Mouse (Mus musculus) layer of hippocampus, adult 18-20 months (tissue): Measurements from ENCODE around the gene Alox5. TPM values are rescaled to one million over a fixed set of nuclear protein-coding genes. Genes with fewer than 3 reads are reported as not detected.

Experiments used
- DNase-seq, 2 experiments: peaks; one replicate each; pipeline ENCODE4 v3.0.0; 2022; ENCODE audit warnings: low spot score in 2 of 2
- total RNA-seq, 2 experiments: library from RNA; stranded (reverse); gene quantifications; 2 replicates each; pipeline ENCODE4 v1.2.3; 2021

The Alox5 gene
- total RNA-seq, 2 experiments from 2014 or later = 1.1 to 1.5 TPM

DNA sequence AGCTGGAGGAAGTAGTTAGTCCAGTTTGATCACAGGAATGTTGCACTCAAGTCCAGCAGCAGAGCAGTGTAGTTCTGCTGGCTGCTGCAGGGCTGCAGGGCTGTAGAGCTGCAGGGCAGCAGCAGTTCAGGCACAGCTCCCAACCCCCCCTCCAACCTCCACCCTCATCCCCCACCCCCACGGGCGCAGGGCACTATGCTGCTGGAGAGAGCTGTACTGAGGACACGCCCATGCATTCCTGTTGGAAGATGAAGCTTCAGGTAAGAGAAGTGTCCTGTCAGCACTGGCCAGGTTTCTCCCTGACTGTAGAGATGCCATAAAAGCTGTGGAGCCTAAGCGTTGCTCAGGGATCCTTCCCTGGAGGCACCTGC, 74.9 kb downstream of the Alox5 start:
- DNase-seq = no peak

- no peak for DNase-seq
Observed at GRCm38 (mm10) chr6:116385194-116386044, 75.6 kb downstream of the Alox5 start.

GRCm38 (mm10) chr6:116383582-116383981, 77.4 kb downstream of the Alox5 start:
- no peak for DNase-seq

GRCm38 (mm10) chr6:116381605-116382004, 79.4 kb downstream of the Alox5 start:
- DNase-seq = no peak

- no peak for DNase-seq
Observed at GRCm38 (mm10) chr6:116380157-116380556, 80.8 kb downstream of the Alox5 start.

GRCm38 (mm10) chr6:116378892-116379291, 82.1 kb downstream of the Alox5 start:
- no peak for DNase-seq

DNA sequence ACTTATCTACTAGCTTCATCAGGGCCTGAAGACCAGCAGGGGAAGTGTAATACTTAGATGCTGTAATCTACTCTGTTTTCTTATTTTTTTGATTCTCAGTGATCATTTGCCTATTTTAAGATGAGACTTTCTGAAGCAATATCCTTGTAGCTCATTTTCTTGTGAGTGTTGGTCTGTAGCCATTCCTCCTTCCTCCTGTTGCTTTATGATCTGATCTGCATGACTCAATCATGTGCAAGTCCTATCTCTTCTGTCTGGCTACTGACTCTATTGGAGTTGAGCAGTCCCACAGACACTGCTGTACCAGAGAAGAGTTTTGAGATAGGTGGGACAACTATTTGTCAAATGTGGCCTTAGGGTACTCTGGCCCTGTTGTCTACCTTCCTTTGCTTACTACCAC, 86.4 kb downstream of the Alox5 start:
- DNase-seq = no peak

DNA sequence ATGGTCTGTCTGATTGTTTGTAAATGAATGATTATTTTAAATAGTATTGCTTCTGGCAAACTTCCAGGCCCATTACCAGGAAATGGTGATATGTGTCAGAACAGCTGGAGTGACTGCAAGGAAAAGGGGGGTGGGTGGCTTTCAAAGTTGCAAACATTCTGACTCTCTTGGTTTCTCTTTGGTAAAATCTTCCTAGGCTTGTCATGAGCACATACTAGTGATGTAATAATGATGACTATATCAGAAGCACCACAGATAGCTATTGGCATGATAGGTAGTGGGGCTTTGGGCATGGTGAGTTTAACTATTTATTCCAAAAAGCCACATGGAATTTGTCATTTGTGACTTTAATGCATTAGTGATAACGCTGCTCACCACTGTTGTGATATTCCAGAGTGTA, 86.8 kb downstream of the Alox5 start:
- DNase-seq = no peak

GRCm38 (mm10) chr6:116371500-116371899, 89.5 kb downstream of the Alox5 start:
- DNase-seq = no peak

- no peak for DNase-seq
Observed at GRCm38 (mm10) chr6:116370216-116370976, 90.6 kb downstream of the Alox5 start.

GRCm38 (mm10) chr6:116369811-116370210, 91.2 kb downstream of the Alox5 start:
- no peak for DNase-seq

- DNase-seq = no peak
Observed at GRCm38 (mm10) chr6:116367971-116368370, 93.0 kb downstream of the Alox5 start.

DNA sequence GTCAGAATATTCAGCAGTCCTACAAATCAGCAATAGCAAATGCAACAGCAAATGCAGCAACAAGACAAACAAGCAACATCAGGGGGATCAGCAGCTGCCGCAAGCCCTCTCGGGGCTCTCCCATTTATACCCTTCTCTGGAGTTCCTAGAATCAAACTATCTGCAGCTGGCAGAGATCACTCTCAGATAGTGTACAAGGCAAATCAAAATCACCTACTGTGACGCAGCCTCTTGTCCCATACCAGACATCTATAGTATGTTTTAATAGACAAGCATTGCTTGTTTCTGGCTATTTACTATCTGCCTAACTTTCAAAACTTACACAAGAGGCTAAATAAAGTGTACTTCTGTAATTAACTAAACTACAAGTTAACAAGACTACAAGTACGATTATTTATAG, 99.0 kb downstream of the Alox5 start:
- no peak for DNase-seq

- no peak for DNase-seq
Observed at GRCm38 (mm10) chr6:116361463-116361862, 99.5 kb downstream of the Alox5 start.

Other genes with a start within 250 kb of the Alox5 start
- gene Zfand4, start 197.0 kb downstream of the Alox5 start, total RNA-seq = 1 to 10 TPM; 7.3 to 8.2 TPM
- gene March8, start 123.2 kb downstream of the Alox5 start, total RNA-seq = 10 to 100 TPM; 51.5 to 52.4 TPM
- gene Olfr211, start 27.9 kb upstream of the Alox5 start, total RNA-seq = not detected
- gene Olfr212, start 45.3 kb upstream of the Alox5 start, total RNA-seq = not detected
- not detected for gene Olfr213, start 77.3 kb upstream of the Alox5 start, total RNA-seq
- gene Gm5580, start 90.0 kb upstream of the Alox5 start, total RNA-seq = 1 to 10 TPM; 2.6 to 3.2 TPM
- not detected for gene Olfr214, start 93.1 kb upstream of the Alox5 start, total RNA-seq
- gene Olfr215, start 123.0 kb upstream of the Alox5 start, total RNA-seq = not detected
- 10 to 100 TPM; 20.5 to 24.6 TPM for gene Zfp422, start 167.8 kb upstream of the Alox5 start, total RNA-seq
- 1 to 10 TPM; 2.4 to 3.0 TPM for gene Depp1, start 189.4 kb upstream of the Alox5 start, total RNA-seq
- gene Rassf4, start 212.8 kb upstream of the Alox5 start, total RNA-seq = 1 to 10 TPM; 3.3 to 3.9 TPM